Mouse (Mus musculus): ENCODE results near the gene A030014E15Rik. TPM values are rescaled to one million over a fixed set of nuclear protein-coding genes. Genes with fewer than 3 reads are reported as not detected.

The A030014E15Rik gene
- polyA plus RNA-seq (2014; fragmentation: Illumina TruSeq; extraction: RNeasy Lipid Tissue Mini Kit (QIAGEN cat#74804); ENCODE audit: insufficient read depth, low read depth, low replicate concordance) = not detected

DNA sequence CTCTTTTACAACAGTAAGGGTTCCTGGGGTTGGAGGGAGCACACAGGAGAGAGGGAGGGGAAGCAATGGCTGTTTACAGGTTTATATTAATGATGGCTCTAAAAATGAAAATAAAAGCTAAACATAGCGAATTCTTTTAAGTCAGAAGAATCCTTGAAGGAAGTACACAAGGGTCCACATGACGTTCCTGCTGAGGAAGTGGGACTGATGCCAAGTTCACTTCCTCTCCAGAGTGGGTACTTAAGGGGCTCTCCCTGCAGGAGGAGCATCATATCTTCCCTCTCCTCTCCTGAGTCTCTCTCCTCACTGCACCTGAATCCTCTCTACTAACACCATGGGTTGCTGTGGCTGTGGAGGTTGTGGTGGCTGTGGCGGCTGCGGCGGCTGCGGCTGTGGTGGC, at the start of gene A030014E15Rik:
Gene A030014E15Rik, plus strand, starts transcription at position 268 of the 400 bp plus-strand sequence.

DNA sequence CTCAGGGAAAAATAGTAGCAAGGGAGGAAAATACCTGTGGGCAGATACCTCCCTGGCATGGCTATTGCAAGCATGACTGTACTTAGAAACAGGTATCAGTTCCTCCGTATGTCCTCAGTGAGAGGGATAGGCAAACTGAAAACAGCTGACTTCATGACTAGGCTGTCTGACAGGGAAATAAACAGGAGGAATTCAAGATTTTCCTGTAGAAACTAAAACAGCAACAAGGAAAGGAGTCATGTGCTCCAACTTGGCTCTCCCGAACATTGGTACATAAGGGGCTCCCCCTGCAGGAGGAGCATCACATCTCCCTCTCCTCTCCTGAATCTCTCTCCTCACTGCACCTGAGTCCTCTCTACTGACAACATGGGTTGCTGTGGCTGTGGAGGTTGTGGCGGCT, 11.7 kb upstream of the A030014E15Rik start, which contains the start of gene A030005L19Rik:
Gene A030005L19Rik, plus strand, starts transcription at position 301 of the 400 bp plus-strand sequence.

GRCm38 (mm10) chr1:82931326-82931725, 6.6 kb downstream of the A030014E15Rik start, which contains the start of gene Gm6217:
Gene Gm6217, minus strand, starts transcription at chr1:82931399.

GRCm38 (mm10) chr1:82943295-82943694, 18.6 kb downstream of the A030014E15Rik start, which contains the start of gene A030003K21Rik:
Gene A030003K21Rik, minus strand, starts transcription at chr1:82943388.

GRCm38 (mm10) chr1:82955913-82956312, 31.2 kb downstream of the A030014E15Rik start, which contains the start of gene Gm7544:
Gene Gm7544, minus strand, starts transcription at chr1:82956013.

GRCm38 (mm10) chr1:82959870-82960385, 35.2 kb downstream of the A030014E15Rik start, which contains the start of gene Gm47955:
Gene Gm47955, plus strand, starts transcription at chr1:82960286.

Other genes with a start within 250 kb of the A030014E15Rik start
- 96.3 TPM for gene Mff, start 200.0 kb upstream of the A030014E15Rik start, polyA plus RNA-seq (2014; fragmentation: Illumina TruSeq; extraction: RNeasy Lipid Tissue Mini Kit (QIAGEN cat#74804); ENCODE audit: insufficient read depth, low read depth, low replicate concordance)
- not detected for gene Tm4sf20, start 156.5 kb upstream of the A030014E15Rik start, polyA plus RNA-seq (2014; fragmentation: Illumina TruSeq; extraction: RNeasy Lipid Tissue Mini Kit (QIAGEN cat#74804); ENCODE audit: insufficient read depth, low read depth, low replicate concordance)
- not detected for gene Gm47791, start 153.7 kb upstream of the A030014E15Rik start, polyA plus RNA-seq (2014; fragmentation: Illumina TruSeq; extraction: RNeasy Lipid Tissue Mini Kit (QIAGEN cat#74804); ENCODE audit: insufficient read depth, low read depth, low replicate concordance)
- gene Agfg1, start 85.4 kb upstream of the A030014E15Rik start, polyA plus RNA-seq (2014; fragmentation: Illumina TruSeq; extraction: RNeasy Lipid Tissue Mini Kit (QIAGEN cat#74804); ENCODE audit: insufficient read depth, low read depth, low replicate concordance) = 30.7 TPM
- not detected for gene A030005L19Rik, start 11.6 kb upstream of the A030014E15Rik start, polyA plus RNA-seq (2014; fragmentation: Illumina TruSeq; extraction: RNeasy Lipid Tissue Mini Kit (QIAGEN cat#74804); ENCODE audit: insufficient read depth, low read depth, low replicate concordance)
- gene Gm6217, start 6.5 kb downstream of the A030014E15Rik start, polyA plus RNA-seq (2014; fragmentation: Illumina TruSeq; extraction: RNeasy Lipid Tissue Mini Kit (QIAGEN cat#74804); ENCODE audit: insufficient read depth, low read depth, low replicate concordance) = not detected
- gene A030003K21Rik, start 18.5 kb downstream of the A030014E15Rik start, polyA plus RNA-seq (2014; fragmentation: Illumina TruSeq; extraction: RNeasy Lipid Tissue Mini Kit (QIAGEN cat#74804); ENCODE audit: insufficient read depth, low read depth, low replicate concordance) = not detected
- gene Gm7544, start 31.1 kb downstream of the A030014E15Rik start, polyA plus RNA-seq (2014; fragmentation: Illumina TruSeq; extraction: RNeasy Lipid Tissue Mini Kit (QIAGEN cat#74804); ENCODE audit: insufficient read depth, low read depth, low replicate concordance) = not detected
- not detected for gene Gm47955, start 35.4 kb downstream of the A030014E15Rik start, polyA plus RNA-seq (2014; fragmentation: Illumina TruSeq; extraction: RNeasy Lipid Tissue Mini Kit (QIAGEN cat#74804); ENCODE audit: insufficient read depth, low read depth, low replicate concordance)
- not detected for gene Gm47959, start 75.6 kb downstream of the A030014E15Rik start, polyA plus RNA-seq (2014; fragmentation: Illumina TruSeq; extraction: RNeasy Lipid Tissue Mini Kit (QIAGEN cat#74804); ENCODE audit: insufficient read depth, low read depth, low replicate concordance)
- 2.5 TPM for gene Slc19a3, start 113.5 kb downstream of the A030014E15Rik start, polyA plus RNA-seq (2014; fragmentation: Illumina TruSeq; extraction: RNeasy Lipid Tissue Mini Kit (QIAGEN cat#74804); ENCODE audit: insufficient read depth, low read depth, low replicate concordance)
- gene Krtap28-10, start 117.6 kb downstream of the A030014E15Rik start, polyA plus RNA-seq (2014; fragmentation: Illumina TruSeq; extraction: RNeasy Lipid Tissue Mini Kit (QIAGEN cat#74804); ENCODE audit: insufficient read depth, low read depth, low replicate concordance) = not detected
- gene Gm47969, start 120.0 kb downstream of the A030014E15Rik start, polyA plus RNA-seq (2014; fragmentation: Illumina TruSeq; extraction: RNeasy Lipid Tissue Mini Kit (QIAGEN cat#74804); ENCODE audit: insufficient read depth, low read depth, low replicate concordance) = 0.33 TPM
- gene A030005K14Rik, start 134.5 kb downstream of the A030014E15Rik start, polyA plus RNA-seq (2014; fragmentation: Illumina TruSeq; extraction: RNeasy Lipid Tissue Mini Kit (QIAGEN cat#74804); ENCODE audit: insufficient read depth, low read depth, low replicate concordance) = not detected
- not detected for gene Krtap28-13, start 136.0 kb downstream of the A030014E15Rik start, polyA plus RNA-seq (2014; fragmentation: Illumina TruSeq; extraction: RNeasy Lipid Tissue Mini Kit (QIAGEN cat#74804); ENCODE audit: insufficient read depth, low read depth, low replicate concordance)
- 1.2 TPM for gene Ccl20, start 191.8 kb downstream of the A030014E15Rik start, polyA plus RNA-seq (2014; fragmentation: Illumina TruSeq; extraction: RNeasy Lipid Tissue Mini Kit (QIAGEN cat#74804); ENCODE audit: insufficient read depth, low read depth, low replicate concordance)
- 3.6 TPM for gene Daw1, start 234.8 kb downstream of the A030014E15Rik start, polyA plus RNA-seq (2014; fragmentation: Illumina TruSeq; extraction: RNeasy Lipid Tissue Mini Kit (QIAGEN cat#74804); ENCODE audit: insufficient read depth, low read depth, low replicate concordance)

Measured in lung, adult 10 weeks (tissue).